16 mouse cellular contexts compared by ENCODE assay signal in genomic region chr4:100401581-100402470, GRCm38 (mm10).
DNase-seq lines count a peak whose midpoint lies in the region; ATAC-seq and TF ChIP-seq lines count a peak whose summit lies in the region.
"Had no signal": no experiment of that assay in that cellular context is flagged by ENCODE, and none has a peak within 500 bp of the region (broad histone marks: within the 10 kb centered on the region; RNA-seq: fewer than 3 reads in every experiment).

No protein-coding gene starts in this region.

- no peak overlapping the region; the same call in 1 of the 2 replicates for H3K4me2 ChIP-seq in lung, embryonic 15.5 days
- H3K4me2 ChIP-seq: forebrain, embryonic 13.5 days; kidney, embryonic 15.5 days; liver, embryonic 11.5 days had no signal

- intact Hi-C loops in gastrocnemius, adult 2 months (cut with DNase I) = no loop called here
- intact Hi-C loops in left cerebral cortex, adult 2 months (cut with DNase I) = no loop called here

- no peaks in the 10 kb centered on the region for H3K9me3 ChIP-seq in lung, embryonic 15.5 days
- H3K9me3 ChIP-seq: forebrain, embryonic 13.5 days; kidney, embryonic 15.5 days had no signal

- 57% methylated on average over 14 of the region's 14 CpGs for WGBS in lung, embryonic 15.5 days

- no peak for DNase-seq in lung, postnatal 4 days
- peak; percentile 68 for DNase-seq in gastrocnemius, adult 2 months
- peak; percentile 58 to 72 for DNase-seq in heart, adult 9 months (ENCODE audit: low spot score in 2 of 2)
- DNase-seq in lung, postnatal 25 days (ENCODE audit: low spot score) = peak; percentile 29
- no peak for DNase-seq in left cerebral cortex, adult 2 months (ENCODE audit: extremely low spot score in 1 of 2, low spot score in 2 of 2)
- no peak for DNase-seq in T-cell, adult 2 months (ENCODE audit: low spot score)
- DNase-seq: cerebellum, adult 9-11 months; layer of hippocampus, adult 9-11 months; thymus, postnatal 36 days had no signal

- ATAC-seq in lung, embryonic 15.5 days (ENCODE audit: borderline replicate concordance, extremely low read depth, low FRiP score, low TSS enrichment) = no peak
- ATAC-seq: forebrain, embryonic 13.5 days; hindbrain, embryonic 16.5 days; Patski had no signal

- TF ChIP-seq CTCF in gastrocnemius, adult 2 months (IDR thresholded peaks at IDR 0.05) = no peak
- TF ChIP-seq CTCF in left cerebral cortex, adult 2 months (IDR thresholded peaks at IDR 0.05) = no peak

- H3K9ac ChIP-seq in lung, embryonic 15.5 days = no peak overlapping the region
- H3K9ac ChIP-seq: forebrain, embryonic 13.5 days; kidney, embryonic 15.5 days had no signal

- H3K4me3 ChIP-seq in lung, embryonic 15.5 days = no peak overlapping the region
- H3K4me3 ChIP-seq in gastrocnemius, adult 2 months = peak overlapping the region; percentile 15; the same call in 1 of the 2 replicates
- H3K4me3 ChIP-seq in left cerebral cortex, adult 2 months = no peak overlapping the region
- H3K4me3 ChIP-seq: forebrain, embryonic 13.5 days; kidney, embryonic 15.5 days had no signal

- no peaks in the 10 kb centered on the region for H3K36me3 ChIP-seq in lung, embryonic 15.5 days
- H3K36me3 ChIP-seq: kidney, embryonic 15.5 days had no signal

- H3K27ac ChIP-seq in lung, embryonic 15.5 days = peak overlapping the region; percentile 1; the same call in 1 of the 2 replicates
- peak overlapping the region; percentile 59 for H3K27ac ChIP-seq in gastrocnemius, adult 2 months
- no peak overlapping the region for H3K27ac ChIP-seq in left cerebral cortex, adult 2 months
- H3K27ac ChIP-seq: forebrain, embryonic 13.5 days; kidney, embryonic 15.5 days had no signal

- H3K4me1 ChIP-seq in lung, embryonic 15.5 days = peaks cover 27% of the 10 kb centered on the region
- H3K4me1 ChIP-seq: forebrain, embryonic 13.5 days had no signal

- no peaks in the 10 kb centered on the region for H3K27me3 ChIP-seq in lung, embryonic 15.5 days
- H3K27me3 ChIP-seq: CH12.LX; forebrain, embryonic 13.5 days; kidney, embryonic 15.5 days; Patski had no signal

Comparison
In these comparisons a context has a peak if more than half of its experiments do, and no peak if none do; other contexts are left out.
1. DNase-seq: peak in gastrocnemius, adult 2 months (single experiment), heart, adult 9 months (2 of 2) and lung, postnatal 25 days (single experiment); none in lung, postnatal 4 days (0 of 2), left cerebral cortex, adult 2 months (0 of 2) and T-cell, adult 2 months (single experiment).